Mouse (Mus musculus) megakaryocyte, adult 5-6 weeks (primary cell): Measurements from ENCODE around the gene Acad12. TPM values are rescaled to one million over a fixed set of nuclear protein-coding genes. Genes with fewer than 3 reads are reported as not detected.
A peak's percentile ranks its signal among the peaks of the same experiment; 100 is the strongest.
"Not testable (repeated sequence)": the region's sequence is repeated elsewhere in the genome, so short reads cannot be mapped to it uniquely, and the experiment has no call there.

Experiments
- ATAC-seq: 2 replicates; pipeline ENCODE4 v1.8.0; 2016; ENCODE audit warnings: mild to moderate bottlenecking, inconsistent platforms; ENCODE audit not compliant: poor library complexity, severe bottlenecking
- total RNA-seq, 2 experiments: library from RNA; stranded (forward) in 1 of 2; stranded (reverse) in 1 of 2; fragments of 153-499, 151-499 nt in 1 of 2; fragments of 221-1000, 200-1000 nt in 1 of 2; gene quantifications; 2 replicates each; pipeline versions ENCODE4 v1.2.3 to v1.2.4; 2015 to 2017

The Acad12 gene
- total RNA-seq, 2 experiments from 2014 or later: 1.1 to 2.1 TPM

GRCm38 (mm10) chr5:121614921-121615320 lies 3.8 kb downstream of the Acad12 start:
- not testable (repeated sequence) for ATAC-seq

- no peak for ATAC-seq
Measured at GRCm38 (mm10) chr5:121612036-121612435, 6.7 kb downstream of the Acad12 start.

GRCm38 (mm10) chr5:121609556-121610135 lies 9.1 kb downstream of the Acad12 start:
- ATAC-seq: not testable (repeated sequence)

- ATAC-seq: peak; percentile 78
Measured at GRCm38 (mm10) chr5:121606151-121606550, 12.6 kb downstream of the Acad12 start.

GRCm38 (mm10) chr5:121603815-121604214 lies 14.9 kb downstream of the Acad12 start:
- ATAC-seq: not testable (repeated sequence)

- peak; percentile 94 for ATAC-seq
Measured at GRCm38 (mm10) chr5:121601547-121602299, 17.0 kb downstream of the Acad12 start.

GRCm38 (mm10) chr5:121598871-121599610 lies 19.7 kb downstream of the Acad12 start:
- no peak for ATAC-seq

GRCm38 (mm10) chr5:121597991-121598537 lies 20.7 kb downstream of the Acad12 start:
- ATAC-seq: no peak

GRCm38 (mm10) chr5:121597332-121597731 lies 21.4 kb downstream of the Acad12 start:
- ATAC-seq: no peak

- ATAC-seq: no peak
Measured at GRCm38 (mm10) chr5:121596226-121596625, 22.5 kb downstream of the Acad12 start.

GRCm38 (mm10) chr5:121595758-121596157 lies 23.0 kb downstream of the Acad12 start:
- no peak for ATAC-seq

- no peak for ATAC-seq
Measured at GRCm38 (mm10) chr5:121594714-121595313, 23.9 kb downstream of the Acad12 start.

- peak; percentile 83 for ATAC-seq
Measured at GRCm38 (mm10) chr5:121593451-121594401, 25.0 kb downstream of the Acad12 start, which contains the start of gene Aldh2. Aldh2 (minus strand) TSS chr5:121593824.

GRCm38 (mm10) chr5:121592816-121593407 lies 25.8 kb downstream of the Acad12 start:
- ATAC-seq: no peak

GRCm38 (mm10) chr5:121592064-121592815 lies 26.5 kb downstream of the Acad12 start:
- no peak for ATAC-seq

GRCm38 (mm10) chr5:121591417-121592063 lies 27.2 kb downstream of the Acad12 start:
- ATAC-seq: no peak

- ATAC-seq: no peak
Measured at GRCm38 (mm10) chr5:121589928-121590327, 28.8 kb downstream of the Acad12 start.

GRCm38 (mm10) chr5:121586400-121587039 lies 32.2 kb downstream of the Acad12 start:
- ATAC-seq: peak; percentile 41
